Mouse (Mus musculus) testis, adult 2 months (tissue): ENCODE measurements around the gene Mrm2.

ENCODE experiments used
- CTCF ChIP-seq: fragments of 200-500 bp; IDR thresholded peaks from 2 replicates; pipeline ENCODE4 v1.5.1; 2012; ENCODE audit warnings: low read depth, mild to moderate bottlenecking, inconsistent platforms, low read length, moderate library complexity; ENCODE audit not compliant: control insufficient read depth, insufficient read depth, insufficient replicate concordance
- POLR2A ChIP-seq: fragments of 200-500 bp; IDR thresholded peaks from 2 replicates; pipeline ENCODE4 v1.6.1; 2012; ENCODE audit warnings: low read depth, mild to moderate bottlenecking, inconsistent platforms, low read length, moderate library complexity; ENCODE audit not compliant: control insufficient read depth

GRCm38 (mm10) chr5:140378121-140378853 is 46.6 kb upstream of the Mrm2 start:
- TF ChIP-seq POLR2A (no peak), CTCF (no peak)
